Mouse (Mus musculus) kidney, embryonic 16.5 days (tissue): ENCODE measurements around the gene Primpol. TPM values are rescaled to one million over a fixed set of nuclear protein-coding genes. Genes with fewer than 3 reads are reported as not detected.

Experiments used
- ATAC-seq: fragments of 200-750 bp; cut with Nextera tagmentation; 2 replicates; pipeline ENCODE4 v1.8.0; 2017; ENCODE audit warnings: moderate TSS enrichment; ENCODE audit not compliant: low FRiP score, low TSS enrichment
- H3K27ac ChIP-seq: fragments of 300-500 bp; sonication (generic); 2 replicates; pipeline ENCODE4 v1.5.1; 2014; ENCODE audit warnings: low read length
- H3K27me3 ChIP-seq: fragments of 300-500 bp; sonication (generic); 2 replicates; pipeline ENCODE4 v1.6.1; 2014; ENCODE audit warnings: low read length, control low read depth, mixed read lengths; ENCODE audit not compliant: insufficient read depth
- H3K36me3 ChIP-seq: fragments of 300-500 bp; sonication (generic); 2 replicates; pipeline ENCODE4 v1.6.1; 2014; ENCODE audit warnings: low read length, control low read depth, mixed read lengths; ENCODE audit not compliant: insufficient read depth
- H3K4me1 ChIP-seq: fragments of 300-500 bp; sonication (generic); 2 replicates; pipeline ENCODE4 v1.6.1; 2014; ENCODE audit warnings: low read length, control low read depth, mixed read lengths; ENCODE audit not compliant: insufficient read depth
- H3K4me2 ChIP-seq: fragments of 300-500 bp; sonication (generic); replicated peaks from 2 replicates; pipeline ENCODE4 v1.6.1; 2014; ENCODE audit warnings: low read depth, low read length
- H3K4me3 ChIP-seq: fragments of 300-500 bp; sonication (generic); 2 replicates; pipeline ENCODE4 v1.5.1; 2014; ENCODE audit warnings: mild to moderate bottlenecking, low read length
- H3K9ac ChIP-seq: fragments of 300-500 bp; sonication (generic); replicated peaks from 2 replicates; pipeline ENCODE4 v1.6.1; 2014; ENCODE audit warnings: low read length
- H3K9me3 ChIP-seq: fragments of 300-500 bp; sonication (generic); 2 replicates; pipeline ENCODE4 v1.6.1; 2016; ENCODE audit warnings: low read length, control low read depth
- WGBS: fragments of 180-500 bp; shearing (Covaris S2); extraction: QIAGEN DNeasy Blood & Tissue Kit; methylation state at CpG from one replicate; pipeline ENCODE4 v1.1.7; 2014; 5-methylcytosine and 5-hydroxymethylcytosine counted together
- polyA plus RNA-seq: library from polyadenylated mRNA; unstranded; fragments of >200 nt; fragmentation: Nextera tagmentation; extraction: Ambion mirVana; gene quantifications from 2 replicates; pipeline ENCODE4 v1.2.1, GENCODE M21; 2015

Primpol gene
- polyA plus RNA-seq, 1 experiment from 2014 or later, result 13.8 TPM

DNA sequence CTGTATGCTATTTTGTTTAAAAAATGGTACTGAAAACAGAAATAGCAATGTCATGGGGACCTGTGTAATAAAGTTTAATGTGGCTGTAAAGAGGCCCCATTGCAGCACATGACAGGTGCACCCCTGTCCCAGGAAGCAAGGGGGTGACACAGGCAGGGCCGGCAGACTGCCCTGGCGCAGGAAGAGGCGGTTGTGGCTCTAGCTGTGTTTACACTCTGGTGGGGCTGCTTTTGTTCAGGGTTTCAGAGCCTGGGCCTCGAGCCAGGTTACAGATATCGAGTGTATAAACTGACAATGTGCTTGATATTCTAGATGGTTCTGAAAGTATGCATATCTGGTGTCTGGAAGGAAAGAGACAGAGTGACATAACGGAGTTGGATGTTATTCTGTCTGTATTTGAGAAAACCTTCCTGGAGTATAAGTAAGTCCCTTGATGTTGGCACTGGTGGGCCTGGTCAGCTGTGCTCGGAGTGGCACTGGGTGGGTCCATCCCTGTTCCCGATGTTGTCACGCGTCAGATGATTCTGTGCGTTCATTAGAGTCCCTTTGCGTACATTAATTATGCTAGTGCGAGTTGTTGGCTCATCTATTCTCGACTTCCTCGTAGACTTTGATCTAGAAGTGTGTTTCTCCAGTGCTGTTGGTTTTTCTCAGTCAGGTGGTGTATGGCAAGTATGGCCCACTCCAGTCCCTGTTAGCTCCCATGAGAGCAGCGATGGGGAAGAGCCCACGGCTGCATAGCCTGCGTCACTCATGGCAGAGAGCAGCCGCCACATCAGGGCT, 47.2 kb downstream of the Primpol start:
- H3K36me3 ChIP-seq, result peaks cover 13% of the 10 kb centered on the region; the same call in 1 of the 2 replicates
- no peak overlapping the region for H3K4me3 ChIP-seq
- no peaks in the 10 kb centered on the region for H3K4me1 ChIP-seq
- no peaks in the 10 kb centered on the region for H3K9me3 ChIP-seq
- H3K27me3 ChIP-seq, result no peaks in the 10 kb centered on the region
- H3K27ac ChIP-seq, result no peak overlapping the region
- no peak overlapping the region for H3K4me2 ChIP-seq
- WGBS, result 83% methylated on average over 19 of the region's 19 CpGs
- ATAC-seq, result no peak
- H3K9ac ChIP-seq, result no peak overlapping the region

DNA sequence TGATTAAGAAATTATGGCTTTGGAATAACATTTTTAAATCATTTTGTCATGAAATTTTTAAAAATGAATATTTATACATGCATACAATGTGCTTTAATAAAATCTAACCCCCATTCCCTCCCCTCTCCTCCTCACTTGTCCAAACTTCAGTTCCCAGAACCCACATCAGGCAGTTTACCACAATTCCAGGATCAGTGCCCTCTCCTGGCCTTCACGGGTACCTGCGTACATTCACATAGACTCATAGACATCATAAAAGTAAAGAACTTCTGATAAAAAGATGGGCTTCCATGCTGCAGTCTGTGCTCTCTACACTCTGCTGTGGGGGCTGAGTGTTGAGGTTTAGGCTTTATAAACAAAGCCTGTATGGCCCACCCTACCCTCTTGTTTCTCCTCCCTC, 48.1 kb downstream of the Primpol start:
- H3K9ac ChIP-seq, result no peak overlapping the region
- H3K36me3 ChIP-seq, result peaks cover 12% of the 10 kb centered on the region; the same call in 1 of the 2 replicates
- H3K9me3 ChIP-seq, result no peaks in the 10 kb centered on the region
- no peaks in the 10 kb centered on the region for H3K4me1 ChIP-seq
- 69% methylated on average over 2 of the region's 2 CpGs for WGBS
- ATAC-seq, result no peak
- no peak overlapping the region for H3K4me3 ChIP-seq
- H3K27me3 ChIP-seq, result no peaks in the 10 kb centered on the region
- H3K27ac ChIP-seq, result no peak overlapping the region
- no peak overlapping the region for H3K4me2 ChIP-seq

DNA sequence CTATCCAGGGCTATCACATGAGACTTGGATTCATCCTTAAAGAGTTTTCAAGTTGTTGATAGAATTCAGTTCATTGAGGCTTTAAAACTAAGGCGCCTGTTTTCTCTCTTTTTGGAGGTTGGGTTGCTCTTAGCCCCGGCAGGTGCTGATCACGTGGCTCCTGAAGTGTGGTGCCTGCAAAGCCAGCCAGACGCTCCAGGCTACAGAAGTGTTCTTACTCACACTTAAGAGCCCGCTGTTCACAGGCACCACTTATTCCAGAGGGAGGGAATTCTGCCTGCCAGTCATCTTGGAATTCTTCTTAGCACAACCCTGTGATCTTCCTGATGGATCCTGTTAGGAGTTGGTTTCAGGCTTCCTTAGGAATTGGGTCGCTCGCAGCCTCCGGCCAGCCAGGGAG, 49.1 kb downstream of the Primpol start:
- H3K9ac ChIP-seq, result no peak overlapping the region
- no peak overlapping the region for H3K27ac ChIP-seq
- H3K36me3 ChIP-seq, result peaks cover 11% of the 10 kb centered on the region
- H3K4me3 ChIP-seq, result no peak overlapping the region
- no peaks in the 10 kb centered on the region for H3K9me3 ChIP-seq
- ATAC-seq, result no peak
- H3K4me1 ChIP-seq, result no peaks in the 10 kb centered on the region
- no peak overlapping the region for H3K4me2 ChIP-seq
- no peaks in the 10 kb centered on the region for H3K27me3 ChIP-seq
- 77% methylated on average over 8 of the region's 8 CpGs for WGBS

DNA sequence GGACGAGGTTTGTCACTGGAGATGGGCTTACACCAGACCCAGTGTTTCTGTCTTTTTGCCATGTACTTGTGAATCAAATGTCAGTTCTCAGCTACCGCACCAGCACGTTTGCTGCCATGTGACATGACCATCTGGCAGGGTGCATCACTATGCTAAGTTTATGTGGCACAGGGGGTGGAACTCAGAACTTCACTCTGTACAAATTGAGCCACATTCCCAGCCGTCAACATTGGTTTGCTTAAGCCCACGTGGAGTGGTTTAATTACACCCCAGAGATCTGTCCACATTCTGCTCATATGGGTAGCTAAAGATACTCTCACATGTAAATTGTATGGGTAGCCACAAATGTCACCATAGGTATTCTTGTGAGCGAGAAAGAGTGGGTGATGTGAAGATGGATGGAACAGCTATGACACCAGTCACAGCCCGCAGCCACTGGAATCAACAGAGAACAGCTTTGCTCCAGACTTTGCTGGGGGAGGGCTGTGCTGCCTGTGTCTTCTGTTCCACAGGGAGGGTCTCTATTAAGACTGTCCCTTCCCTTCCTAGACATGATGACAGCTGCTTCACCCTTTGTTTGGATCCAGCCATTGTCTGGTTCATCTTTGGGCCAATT, 50.0 kb downstream of the Primpol start:
- Histone ChIP-seq H3K36me3 (peaks cover 18% of the 10 kb centered on the region; the same call in 1 of the 2 replicates), H3K4me2 (no peak overlapping the region), H3K4me1 (no peaks in the 10 kb centered on the region), H3K4me3 (no peak overlapping the region), H3K27me3 (no peaks in the 10 kb centered on the region), H3K9ac (no peak overlapping the region), H3K27ac (no peak overlapping the region), H3K9me3 (no peaks in the 10 kb centered on the region)
- ATAC-seq, result no peak
- 74% methylated on average over 7 of the region's 7 CpGs for WGBS

DNA sequence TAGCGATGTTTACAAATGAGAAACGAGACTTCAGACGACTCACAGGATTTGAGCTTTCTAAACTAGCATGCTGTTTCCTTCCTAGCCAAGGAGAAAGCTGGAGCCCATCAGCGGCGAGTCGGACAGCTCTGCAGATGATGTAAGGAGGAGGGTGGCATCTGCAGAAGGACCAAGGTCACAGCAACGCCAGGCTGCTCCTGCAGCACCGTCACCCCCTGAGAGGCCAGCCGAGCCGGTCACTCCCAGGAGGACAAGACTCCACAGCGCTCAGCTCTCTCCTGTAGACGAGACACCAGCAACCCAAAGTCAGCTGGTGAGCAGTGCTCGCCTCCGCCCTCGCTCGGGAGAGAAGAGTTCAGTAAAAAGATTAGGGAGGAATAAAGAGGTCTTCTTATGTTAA, 54.7 kb downstream of the Primpol start:
- 86% methylated on average over 16 of the region's 16 CpGs for WGBS
- H3K36me3 ChIP-seq, result peaks cover 19% of the 10 kb centered on the region
- no peaks in the 10 kb centered on the region for H3K27me3 ChIP-seq
- ATAC-seq, result no peak
- H3K9ac ChIP-seq, result no peak overlapping the region
- H3K27ac ChIP-seq, result no peak overlapping the region
- H3K4me1 ChIP-seq, result no peaks in the 10 kb centered on the region
- H3K4me3 ChIP-seq, result no peak overlapping the region
- no peaks in the 10 kb centered on the region for H3K9me3 ChIP-seq
- no peak overlapping the region for H3K4me2 ChIP-seq

DNA sequence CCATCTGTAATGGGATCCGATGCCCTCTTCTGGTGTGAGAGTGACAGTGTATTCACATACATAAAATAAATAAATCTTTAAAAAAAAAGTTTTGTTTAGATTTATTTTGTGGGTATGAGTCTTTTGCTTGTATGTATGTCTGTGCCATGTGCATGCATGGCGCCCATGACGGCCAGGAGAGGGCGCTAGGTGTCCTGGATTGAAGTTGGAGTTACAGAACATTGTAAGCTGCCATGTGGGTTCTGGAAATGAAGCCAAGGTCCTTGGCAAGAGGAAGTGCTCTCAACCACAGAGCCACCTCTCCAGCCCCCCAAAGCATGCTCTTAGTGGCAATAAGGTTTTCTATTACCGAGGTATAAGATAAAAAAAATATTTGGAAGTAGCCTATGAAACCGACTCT, 57.6 kb downstream of the Primpol start:
- H3K4me3 ChIP-seq, result no peak overlapping the region
- no peak for ATAC-seq
- H3K27me3 ChIP-seq, result no peaks in the 10 kb centered on the region
- H3K36me3 ChIP-seq, result peaks cover 19% of the 10 kb centered on the region
- no peak overlapping the region for H3K9ac ChIP-seq
- 78% methylated on average over 6 of the region's 6 CpGs for WGBS
- H3K4me1 ChIP-seq, result no peaks in the 10 kb centered on the region
- H3K4me2 ChIP-seq, result no peak overlapping the region
- H3K9me3 ChIP-seq, result no peaks in the 10 kb centered on the region
- H3K27ac ChIP-seq, result no peak overlapping the region

DNA sequence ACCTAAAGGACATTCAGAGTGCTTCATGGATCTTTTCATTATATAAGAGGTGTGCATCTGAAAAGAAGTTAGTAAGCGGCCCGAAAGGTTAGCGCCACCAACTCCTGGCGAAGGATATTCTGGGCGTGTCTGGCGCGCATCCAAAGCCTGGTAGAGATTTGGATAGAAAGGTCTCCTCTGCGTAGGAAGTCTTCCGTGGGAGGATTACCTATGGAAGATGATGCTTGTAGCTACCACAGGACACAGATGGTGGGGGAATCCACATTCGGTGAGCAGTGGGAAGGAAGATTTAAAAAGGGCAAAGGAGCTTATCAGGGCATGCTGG, 64.6 kb downstream of the Primpol start:
- H3K4me3 ChIP-seq, result peak overlapping the region; percentile 70
- no peaks in the 10 kb centered on the region for H3K9me3 ChIP-seq
- peak overlapping the region; percentile 57 for H3K4me2 ChIP-seq
- H3K27me3 ChIP-seq, result no peaks in the 10 kb centered on the region
- peak overlapping the region; percentile 68 for H3K9ac ChIP-seq
- WGBS, result 4% methylated on average over 10 of the region's 10 CpGs
- H3K27ac ChIP-seq, result no peak overlapping the region
- no peak for ATAC-seq
- peaks cover 14% of the 10 kb centered on the region for H3K4me1 ChIP-seq
- no peaks in the 10 kb centered on the region for H3K36me3 ChIP-seq

DNA sequence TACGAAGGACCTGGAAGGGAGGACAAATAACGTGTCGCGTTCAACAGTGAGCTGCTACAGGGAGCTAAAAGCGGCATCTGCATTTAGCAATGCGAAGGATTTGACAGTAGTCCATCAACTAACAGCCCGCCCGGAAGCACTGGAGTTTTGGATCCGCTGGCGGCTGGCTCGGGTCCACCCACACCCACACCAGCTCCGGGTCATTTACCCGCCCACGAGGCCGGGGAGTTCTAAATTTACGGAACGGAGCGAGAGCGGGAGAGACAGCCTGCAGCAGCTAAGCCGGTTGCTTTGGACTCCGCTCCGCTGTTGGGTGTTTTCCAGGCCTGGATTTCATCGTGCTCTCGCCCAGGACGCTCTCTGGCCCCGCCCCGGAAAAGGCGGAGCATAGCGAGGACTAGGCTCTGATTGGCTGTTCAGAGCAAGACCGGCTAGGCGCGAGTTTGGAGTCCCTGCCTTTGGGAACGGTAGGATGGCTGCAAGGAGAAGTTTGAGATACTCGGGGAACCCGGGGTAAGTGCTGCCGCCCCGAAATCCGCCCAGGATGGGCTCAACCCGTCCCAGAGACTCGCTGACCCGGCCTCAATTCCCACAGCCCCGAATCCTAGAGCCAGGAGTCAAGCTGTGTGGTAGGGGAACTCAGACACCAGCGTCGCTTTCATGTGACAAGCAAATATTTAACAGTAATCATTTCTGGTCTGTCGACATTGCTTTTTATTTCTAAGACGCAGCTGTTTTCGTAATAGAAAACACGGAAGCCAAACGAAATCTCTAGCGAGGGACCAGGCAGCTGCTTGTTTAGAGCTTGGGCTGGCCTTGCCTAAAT, 65.2 kb downstream of the Primpol start, which contains the start of gene Cenpu:
Cenpu (plus strand) TSS at position 414 of the 826 bp plus-strand sequence.
- under 1% methylated on average over 50 of the region's 50 CpGs for WGBS
- ATAC-seq, result peak; percentile 99
- H3K27ac ChIP-seq, result peak within 1 kb of the TSS; percentile 84; the same call in 1 of the 2 replicates
- H3K36me3 ChIP-seq, result no peaks in the 10 kb centered on the region
- H3K9me3 ChIP-seq, result no peaks in the 10 kb centered on the region
- H3K4me2 ChIP-seq, result peak within 1 kb of the TSS; percentile 62
- H3K27me3 ChIP-seq, result no peaks in the 10 kb centered on the region
- peak within 1 kb of the TSS; percentile 69 for H3K9ac ChIP-seq
- peaks cover 17% of the 10 kb centered on the region for H3K4me1 ChIP-seq
- peak within 1 kb of the TSS; percentile 70 for H3K4me3 ChIP-seq

DNA sequence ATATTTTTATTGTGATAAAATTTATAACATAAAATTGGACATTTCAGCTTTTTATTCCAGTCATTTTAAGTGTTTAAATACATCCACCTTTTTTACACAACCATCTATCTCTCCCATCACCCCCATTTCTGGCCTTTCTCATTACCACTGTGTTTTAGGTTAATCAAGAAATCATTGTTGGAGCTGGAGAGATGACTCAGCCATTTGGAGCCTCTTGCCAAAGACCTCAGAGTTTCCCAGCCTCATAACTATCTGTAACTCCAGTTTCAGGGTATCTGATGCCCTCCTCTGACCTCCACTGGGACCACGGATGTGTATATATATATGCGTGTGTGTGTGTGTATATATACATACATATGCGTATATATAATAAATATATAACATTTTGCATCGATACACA, 66.0 kb downstream of the Primpol start:
- Histone ChIP-seq H3K4me2 (peak overlapping the region; percentile 62), H3K4me1 (peaks cover 23% of the 10 kb centered on the region), H3K27ac (no peak overlapping the region), H3K9me3 (no peaks in the 10 kb centered on the region), H3K9ac (no peak overlapping the region), H3K27me3 (no peaks in the 10 kb centered on the region), H3K4me3 (peak overlapping the region; percentile 70), H3K36me3 (no peaks in the 10 kb centered on the region)
- ATAC-seq, result no peak
- WGBS, result 46% methylated on average over 4 of the region's 4 CpGs
